Mouse (Mus musculus) megakaryocyte, embryonic 14.5 days (primary cell): ENCODE measurements around the gene Ppl.

Source experiments
- FLI1 ChIP-seq: IDR thresholded peaks from 2 replicates; pipeline ENCODE4 v1.6.1; 2012; ENCODE audit warnings: low read length, inconsistent platforms, mixed read lengths
- GATA1 ChIP-seq: IDR thresholded peaks from 3 replicates; pipeline ENCODE4 v1.6.1; 2012; ENCODE audit warnings: mixed read lengths, low read length, inconsistent platforms, borderline replicate concordance

- TF ChIP-seq GATA1: no peak
- TF ChIP-seq FLI1: no peak
These were observed 27.0 kb upstream of the Ppl start for GRCm38 (mm10) chr16:5159248-5159647.
